Mouse (Mus musculus): Measurements from ENCODE around the gene Camta1. TPM values are rescaled to one million over a fixed set of nuclear protein-coding genes. Genes with fewer than 3 reads are reported as not detected.
A peak's percentile ranks its signal among the peaks of the same experiment; 100 is the strongest.
"Not testable (repeated sequence)": the region's sequence is repeated elsewhere in the genome, so short reads cannot be mapped to it uniquely, and the experiment has no call there.

The Camta1 gene
- polyA plus RNA-seq, 3 experiments from 2014 or later = 39.6 to 58.9 (median 48.7) TPM

GRCm38 (mm10) chr4:150917336-150918027, 944.2 kb downstream of the Camta1 start:
- ATAC-seq = no peak

DNA sequence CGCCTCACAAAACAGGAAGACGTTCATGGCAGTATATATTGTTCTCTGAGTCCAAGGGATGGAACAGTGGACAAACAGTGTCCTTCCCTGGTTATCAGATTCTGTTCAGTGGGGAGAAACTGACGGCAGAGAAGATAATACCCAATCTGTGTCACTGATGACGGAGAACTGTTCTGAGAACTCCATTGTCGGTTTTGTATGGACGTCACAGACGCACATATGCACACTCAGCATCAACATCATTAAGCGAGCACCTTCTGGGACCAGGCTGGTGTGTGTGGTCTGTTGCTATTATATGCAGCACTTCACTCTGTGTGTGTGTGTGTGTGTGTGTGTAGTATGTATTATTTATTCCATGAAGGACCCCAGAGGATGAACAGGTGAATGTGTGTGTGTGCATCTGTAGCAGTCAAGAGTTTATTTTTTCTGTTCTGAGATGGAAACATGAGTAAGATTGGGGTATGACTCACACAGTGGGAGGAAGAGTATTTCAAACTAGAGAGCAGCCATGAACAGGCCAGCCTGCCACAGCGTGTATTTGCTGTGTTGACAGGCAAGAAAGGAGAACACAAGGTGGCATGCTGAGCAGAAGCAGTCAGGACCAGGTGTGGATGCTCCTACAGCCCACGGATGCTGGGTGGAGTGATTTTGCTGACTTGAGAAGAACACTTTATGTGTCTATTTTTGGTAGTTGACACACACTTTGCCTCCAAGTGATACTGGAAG, 946.3 kb downstream of the Camta1 start:
- peak; percentile 56 for ATAC-seq

GRCm38 (mm10) chr4:150914290-150914733, 947.4 kb downstream of the Camta1 start, which contains the start of the genes Park7 and Tnfrsf9:
TSS of gene Park7 (minus strand) at chr4:150914437.
TSS of gene Tnfrsf9 (plus strand) at chr4:150914562.
- peak; percentile 66 for ATAC-seq

DNA sequence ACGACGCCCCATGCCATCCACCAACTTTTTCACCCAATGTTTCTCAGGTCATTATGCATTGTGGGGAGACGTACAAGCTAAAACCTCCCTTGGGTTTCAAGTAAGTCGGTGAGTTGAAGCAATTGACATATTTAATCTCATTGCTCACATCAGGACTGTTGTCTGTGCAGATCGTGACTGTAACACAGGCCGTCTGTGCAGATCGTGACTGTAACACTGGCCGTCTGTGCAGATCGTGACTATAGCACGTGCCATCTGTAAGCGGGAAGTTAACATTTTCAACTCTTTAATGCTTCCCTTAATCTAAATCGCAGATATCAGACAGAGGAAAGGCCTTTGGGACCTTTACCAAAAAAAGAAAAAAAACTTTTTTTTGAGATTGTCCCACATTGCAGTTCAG, 947.9 kb downstream of the Camta1 start:
- ATAC-seq = no peak

DNA sequence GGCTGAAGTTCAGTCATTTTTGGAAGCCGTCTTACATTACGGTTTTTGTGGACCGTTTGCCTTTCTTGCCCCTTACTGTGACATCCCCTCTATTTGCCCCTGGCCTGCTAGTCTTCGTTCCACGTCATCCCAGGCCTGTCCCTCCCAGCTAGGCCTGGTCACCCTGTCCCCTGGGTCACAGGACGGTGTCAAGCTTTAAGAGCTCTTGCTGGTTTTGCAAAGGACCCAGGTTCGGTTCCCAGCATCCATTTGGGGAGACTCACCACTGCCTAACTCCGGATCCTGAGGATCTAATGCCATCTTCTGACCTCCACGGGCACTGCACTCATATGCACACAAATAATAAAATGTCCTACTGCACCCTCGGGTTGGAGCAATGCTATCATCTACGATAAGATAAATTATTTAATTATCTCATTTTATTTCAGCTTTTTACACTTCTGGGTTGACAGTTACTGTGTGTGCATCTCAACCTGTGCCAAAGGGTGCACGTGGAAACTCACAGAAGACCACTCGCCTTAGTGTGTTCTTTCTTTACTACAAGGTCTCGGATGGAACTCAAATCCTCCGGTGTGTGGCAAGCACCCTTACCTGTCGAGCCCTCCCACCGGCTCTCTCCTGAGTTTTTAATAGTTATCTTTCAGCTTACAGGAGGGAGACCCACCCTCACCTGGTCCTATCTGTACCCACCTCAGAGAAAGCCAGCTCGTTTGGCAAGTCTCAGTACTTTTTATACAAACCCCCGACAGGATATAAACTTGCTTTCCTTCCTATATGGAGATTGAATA, 951.3 kb downstream of the Camta1 start:
- ATAC-seq = no peak

GRCm38 (mm10) chr4:150909451-150910156, 952.1 kb downstream of the Camta1 start:
- peak; percentile 68 for ATAC-seq

DNA sequence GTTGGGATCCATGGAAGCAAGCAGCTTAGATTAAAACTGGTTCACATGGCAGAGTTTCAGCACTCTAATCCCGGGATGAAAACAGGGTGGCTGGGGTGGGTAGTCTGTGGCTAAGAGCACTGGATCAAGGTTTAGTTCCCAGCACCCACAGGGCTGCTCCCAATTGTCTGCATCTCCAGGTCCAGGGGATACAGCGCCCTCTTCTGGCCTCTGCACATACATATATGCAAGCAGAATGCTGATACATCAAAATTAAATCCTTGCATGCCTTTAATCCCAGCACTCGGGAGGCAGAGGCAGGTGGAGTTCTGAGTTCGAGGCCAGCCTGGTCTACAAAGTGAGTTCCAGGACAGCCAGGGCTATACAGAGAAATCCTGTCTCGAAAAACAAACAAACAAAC, 953.2 kb downstream of the Camta1 start:
- not testable (repeated sequence) for ATAC-seq

DNA sequence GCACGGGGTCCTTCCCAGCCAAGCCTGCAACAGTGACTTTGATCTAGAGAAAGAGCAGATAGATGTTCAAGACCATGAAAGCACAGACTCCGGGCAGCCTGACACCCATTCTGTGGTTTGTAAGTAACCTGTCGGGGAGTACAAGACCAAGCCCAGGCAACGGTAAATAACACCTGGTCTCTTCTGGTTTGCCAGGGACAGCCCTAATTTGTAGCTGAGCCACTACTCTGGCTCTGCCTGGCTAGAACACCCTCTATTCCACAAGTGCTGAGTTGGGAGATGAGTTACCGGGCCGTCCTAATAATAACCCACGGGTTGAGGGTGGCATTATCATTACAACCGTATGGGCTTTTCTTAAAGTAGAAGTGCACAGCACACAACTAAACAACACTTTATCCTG, 954.6 kb downstream of the Camta1 start:
- ATAC-seq = no peak

- ATAC-seq = no peak
Observed at GRCm38 (mm10) chr4:150903091-150903742, 958.5 kb downstream of the Camta1 start.

GRCm38 (mm10) chr4:150902062-150902461, 959.6 kb downstream of the Camta1 start:
- ATAC-seq = no peak

DNA sequence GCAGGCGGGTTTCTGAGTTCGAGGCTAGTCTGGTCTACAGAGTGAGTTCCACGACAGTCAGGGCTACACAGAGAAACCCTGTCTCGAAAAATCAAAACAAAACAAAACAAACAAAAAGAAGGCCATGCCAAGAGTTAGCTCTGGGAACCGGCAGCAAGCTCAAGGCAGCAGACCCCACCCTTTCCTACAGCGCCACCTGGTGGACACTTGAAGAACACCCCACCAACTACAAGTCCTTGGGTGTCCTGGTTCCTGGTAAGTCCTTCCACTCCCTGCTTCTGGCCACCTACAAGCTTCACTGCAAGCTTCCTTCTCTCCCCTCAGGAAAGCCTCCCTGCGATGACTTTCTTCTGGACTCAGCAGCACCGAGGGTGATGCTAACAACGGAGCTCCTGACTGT, 960.0 kb downstream of the Camta1 start:
- ATAC-seq = peak; percentile 60

GRCm38 (mm10) chr4:150900486-150900885, 961.2 kb downstream of the Camta1 start:
- ATAC-seq = no peak

GRCm38 (mm10) chr4:150898716-150899365, 962.8 kb downstream of the Camta1 start:
- peak; percentile 86 for ATAC-seq

- ATAC-seq = no peak
Observed at GRCm38 (mm10) chr4:150896896-150897624, 964.6 kb downstream of the Camta1 start.

- no peak for ATAC-seq
Observed at GRCm38 (mm10) chr4:150894718-150895501, 966.8 kb downstream of the Camta1 start.

- ATAC-seq = no peak
Observed at GRCm38 (mm10) chr4:150891308-150891707, 970.4 kb downstream of the Camta1 start.

- no peak for ATAC-seq
Observed at GRCm38 (mm10) chr4:150889955-150890315, 971.7 kb downstream of the Camta1 start.

GRCm38 (mm10) chr4:150889273-150889954, 972.3 kb downstream of the Camta1 start:
- no peak for ATAC-seq

GRCm38 (mm10) chr4:150888492-150888891, 973.2 kb downstream of the Camta1 start:
- ATAC-seq = no peak

Measured in inflammation-experienced regulatory T-cells, adult 6 months (primary cell).